Mouse (Mus musculus) brain, embryonic 14.5 days (tissue): ENCODE data around the gene Ccr1.

Experiments used
- CTCF ChIP-seq: fragments of 200-500 bp; IDR thresholded peaks from 2 replicates; pipeline ENCODE4 v1.5.1; 2012; ENCODE audit warnings: inconsistent platforms, mild to moderate bottlenecking, moderate library complexity, borderline replicate concordance; ENCODE audit not compliant: insufficient read depth, insufficient read length; ENCODE audit errors: extremely low read depth
- POLR2A ChIP-seq: fragments of 200-500 bp; IDR thresholded peaks from 2 replicates; pipeline ENCODE4 v1.6.1; 2012; ENCODE audit warnings: mild to moderate bottlenecking, inconsistent platforms, borderline replicate concordance; ENCODE audit not compliant: poor library complexity, insufficient read depth, insufficient read length, severe bottlenecking; ENCODE audit errors: extremely low read depth

DNA sequence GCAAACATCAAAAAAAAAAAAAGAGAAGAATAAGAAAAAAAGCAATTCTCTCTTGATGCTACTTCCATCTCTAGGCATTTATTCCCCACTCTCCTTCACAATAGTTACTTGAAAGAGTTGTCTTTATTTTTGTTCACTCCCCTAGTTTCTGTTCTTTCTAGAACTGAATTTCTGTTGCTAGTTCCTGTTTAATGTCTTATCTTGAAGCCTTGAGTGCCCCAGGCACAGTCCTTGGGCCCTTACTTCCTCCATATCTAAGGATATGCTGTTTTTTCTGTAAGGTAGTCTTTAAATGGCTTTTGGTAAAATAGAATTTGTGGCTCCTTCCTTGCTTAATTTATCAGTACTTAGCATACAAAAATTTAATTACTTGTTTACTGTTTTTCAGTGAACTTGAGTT is 16.5 kb upstream of the Ccr1 start:
- TF ChIP-seq CTCF (no peak), POLR2A (no peak)
